Mouse (Mus musculus) retina, postnatal 1 day (tissue): ENCODE measurements at regions not wholly inside any gene's neighbourhood (a gene's known extent, or its start where the extent isn't known, plus 50 kb on each side); places are given as distances from the start of the nearest gene placed in this dataset.

Experiments used
- DNase-seq: peaks from one replicate; pipeline ENCODE4 v3.0.0-alpha.2; 2012

DNA sequence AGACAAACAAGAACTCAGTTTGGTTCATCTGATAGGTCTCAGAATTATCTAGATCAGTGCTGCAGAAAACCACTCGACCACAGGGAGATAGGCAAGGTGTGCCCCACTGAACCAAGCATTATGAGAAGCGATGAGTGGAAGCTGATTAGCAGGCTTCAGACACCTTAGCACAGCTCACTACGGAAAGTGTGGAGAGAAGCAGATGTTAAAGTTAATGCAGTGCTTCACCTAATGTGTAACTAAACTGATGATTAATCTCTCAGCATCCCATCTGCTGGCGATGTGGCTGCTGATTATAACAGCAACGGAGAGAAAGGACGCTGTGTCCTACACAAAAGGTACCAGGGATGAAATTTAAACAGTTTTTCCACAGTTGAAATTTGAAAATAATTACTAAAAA, 1517.8 kb upstream of the Pcdh20 start:
- peak; percentile 8 for DNase-seq

DNA sequence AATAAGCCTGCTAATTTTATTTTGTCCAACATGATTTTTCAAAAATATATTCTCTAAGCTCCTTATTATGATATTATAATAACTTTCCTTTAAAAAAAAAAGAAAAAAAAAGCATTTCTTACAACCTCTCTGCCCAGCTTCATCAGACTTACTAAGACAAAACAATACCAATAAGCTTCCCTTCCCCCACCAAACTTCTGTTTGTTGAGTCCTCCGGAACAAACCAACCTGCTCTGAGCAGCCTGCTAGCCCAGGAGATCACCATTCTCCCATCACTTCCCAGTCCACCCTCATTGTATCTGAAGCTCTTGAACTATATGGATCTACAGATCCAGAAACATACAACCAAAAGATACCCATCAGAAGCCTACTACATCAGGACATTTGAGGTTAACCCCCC, 1514.9 kb upstream of the Pcdh20 start:
- DNase-seq = no peak

DNA sequence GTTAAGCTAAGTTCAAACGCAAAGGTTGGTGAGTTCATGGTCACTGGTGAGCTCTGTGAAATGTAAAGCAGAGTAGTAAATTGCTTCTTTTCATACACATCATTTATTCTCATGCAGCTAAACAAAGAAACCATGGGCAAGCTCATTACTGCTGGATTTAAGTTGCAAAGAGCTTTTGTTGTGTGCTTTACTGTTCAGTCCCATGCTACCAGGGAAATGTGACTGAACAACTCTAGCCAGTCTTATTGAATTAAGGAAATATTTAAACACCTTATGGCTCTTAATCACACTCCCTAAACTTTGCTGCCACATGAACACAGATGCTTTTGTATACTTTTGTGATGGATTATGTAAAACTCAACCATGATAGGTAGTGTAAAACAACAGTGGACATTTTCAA, 1514.4 kb upstream of the Pcdh20 start:
- DNase-seq = peak; percentile 47
